16 mouse cellular contexts compared by ENCODE assay signal in the genomic region with DNA sequence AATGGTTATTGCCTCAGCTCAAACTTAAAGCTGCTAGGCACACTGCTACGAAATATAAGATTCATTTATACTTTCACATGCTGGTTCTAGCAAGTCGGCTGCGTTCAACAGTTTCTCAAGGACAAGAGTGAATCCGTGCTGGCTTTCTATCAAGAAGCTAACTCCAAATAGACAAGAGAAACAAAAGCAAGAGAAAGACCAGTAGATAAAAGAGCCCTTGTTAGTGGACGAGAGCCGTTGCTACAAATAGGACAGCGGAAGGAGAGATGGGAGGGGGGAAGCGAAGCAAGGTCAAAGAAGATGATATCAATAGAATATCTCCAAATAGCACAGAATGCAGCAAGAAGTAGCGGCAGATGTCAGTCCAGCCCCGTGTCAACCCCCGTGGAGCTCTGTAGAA. TPM values are rescaled to one million over a fixed set of nuclear protein-coding genes. Genes with fewer than 3 reads are reported as not detected.
DNase-seq lines count a peak whose midpoint lies in the region; ATAC-seq and TF ChIP-seq lines count a peak whose summit lies in the region.
"Had no signal": no experiment of that assay in that cellular context is flagged by ENCODE, and none has a peak within 500 bp of the region (broad histone marks: within the 10 kb centered on the region; RNA-seq: fewer than 3 reads in every experiment).

No protein-coding gene starts in this region.

- ATAC-seq in frontal cortex, adult (ENCODE audit: low TSS enrichment) = peak; percentile 32
- ATAC-seq: liver, embryonic 12.5 days had no signal

- H3K4me1 ChIP-seq in kidney, adult 2 months (ENCODE audit: control insufficient read depth, insufficient read depth, low read length) = no peaks in the 10 kb centered on the region
- H3K4me1 ChIP-seq: heart, embryonic 15.5 days; liver, embryonic 12.5 days had no signal

- no peaks in the 10 kb centered on the region for H3K36me3 ChIP-seq in kidney, adult 2 months (ENCODE audit: control insufficient read depth, insufficient read depth, low read length)
- H3K36me3 ChIP-seq: heart, embryonic 15.5 days; liver, embryonic 12.5 days had no signal

- TF ChIP-seq CTCF in kidney, adult 2 months (conservative IDR thresholded peaks at IDR 0.05; ENCODE audit: insufficient read depth, insufficient read length, low read depth, low read length) = no peak

- H3K27me3 ChIP-seq in kidney, adult 2 months (replicated peaks; ENCODE audit: control insufficient read depth, insufficient read depth, low read length) = no peaks in the 10 kb centered on the region
- H3K27me3 ChIP-seq: heart, embryonic 15.5 days; liver, embryonic 12.5 days had no signal

- DNase-seq in frontal cortex, postnatal 25 days (ENCODE audit: low spot score in 2 of 2) = no peak
- peak; percentile 7 for DNase-seq in testis, postnatal 14 days (ENCODE audit: low spot score)
- DNase-seq in testis, postnatal 10 days (ENCODE audit: low spot score) = no peak
- DNase-seq in left cerebral cortex, postnatal 10 days (ENCODE audit: extremely low spot score in 1 of 2, low spot score in 2 of 2) = peak; percentile 23
- DNase-seq in adrenal gland, postnatal 10 days = no peak
- DNase-seq in yolk sac, embryonic 10.5 days (ENCODE audit: low spot score) = no peak
- DNase-seq in kidney, adult 2 months = no peak
- DNase-seq: adrenal gland, adult 8-10 months; gastrocnemius, postnatal 36 days; kidney, adult 11 months; layer of hippocampus, adult 9-11 months; lung, postnatal 14 days had no signal

- no peak overlapping the region for H3K4me3 ChIP-seq in kidney, adult 2 months (ENCODE audit: insufficient read depth, low read depth, low read length)
- H3K4me3 ChIP-seq: erythroblast, embryonic 14.5 days; heart, embryonic 15.5 days; liver, embryonic 12.5 days had no signal

- 90% methylated on average over 11 of the region's 11 CpGs for WGBS in kidney, adult 2 months

- no peak overlapping the region for H3K27ac ChIP-seq in kidney, adult 2 months (ENCODE audit: insufficient read depth, low read depth, low read length)
- H3K27ac ChIP-seq: heart, embryonic 15.5 days; liver, embryonic 12.5 days had no signal

- TF ChIP-seq POLR2A in kidney, adult 2 months (IDR thresholded peaks at IDR 0.05; ENCODE audit: low read depth, low read length) = no peak

- intact Hi-C loops in left cerebral cortex, postnatal 10 days (cut with DNase I) = no loop called here

RNA-seq across cellular contexts. Expression of a gene that starts 49.5 kb away (rescaled TPM):
- 100 to 1,000 TPM; 314 to 337 TPM for total RNA-seq in left cerebral cortex, postnatal 10 days (2021)
- total RNA-seq in adrenal gland, postnatal 10 days (2021) = 10 to 100 TPM; 26.6 to 33.3 TPM
- polyA plus RNA-seq in kidney, adult 2 months (2012; rRNA removed) = 2.7 and 3.6 TPM in 2 replicates
- polyA plus RNA-seq: erythroblast, embryonic 14.5 days had no signal

Comparison
In these comparisons a context has a peak if more than half of its experiments do, and no peak if none do; other contexts are left out.
1. DNase-seq: peak in testis, postnatal 14 days (single experiment) and left cerebral cortex, postnatal 10 days (2 of 2); none in frontal cortex, postnatal 25 days (0 of 2), testis, postnatal 10 days (single experiment), adrenal gland, postnatal 10 days (single experiment), yolk sac, embryonic 10.5 days (single experiment) and kidney, adult 2 months (single experiment).
2. RNA of a gene that starts 49.5 kb away (total RNA-seq): 314 to 337 TPM in left cerebral cortex, postnatal 10 days; 26.6 to 33.3 TPM in adrenal gland, postnatal 10 days; every median in the first group is over 4 times any median in the second.